Mouse (Mus musculus) midbrain, embryonic 12.5 days (tissue): ENCODE results near the gene Pdha2. TPM values are rescaled to one million over a fixed set of nuclear protein-coding genes. Genes with fewer than 3 reads are reported as not detected.
A peak's percentile ranks its signal among the peaks of the same experiment; 100 is the strongest.

Source experiments
- ATAC-seq: fragments of 200-750 bp; cut with Nextera tagmentation; 2 replicates; pipeline ENCODE4 v1.8.0; 2017; ENCODE audit warnings: low read depth, moderate TSS enrichment, moderate library complexity; ENCODE audit not compliant: low FRiP score
- H3K27ac ChIP-seq: fragments of 300-500 bp; sonication (generic); replicated peaks from 2 replicates; pipeline ENCODE4 v1.5.1; 2016; ENCODE audit warnings: mild to moderate bottlenecking
- H3K27me3 ChIP-seq: fragments of 300-500 bp; sonication (generic); 2 replicates; pipeline ENCODE4 v1.6.1; 2016; ENCODE audit warnings: mild to moderate bottlenecking
- H3K36me3 ChIP-seq: fragments of 300-500 bp; sonication (generic); 2 replicates; pipeline ENCODE4 v1.6.1; 2016
- H3K4me1 ChIP-seq: fragments of 300-500 bp; sonication (generic); 2 replicates; pipeline ENCODE4 v1.6.1; 2016
- H3K4me2 ChIP-seq: fragments of 300-500 bp; sonication (generic); replicated peaks from 2 replicates; pipeline ENCODE4 v1.6.1; 2016; ENCODE audit warnings: mild to moderate bottlenecking, moderate library complexity
- H3K4me3 ChIP-seq: fragments of 300-500 bp; sonication (generic); 2 replicates; pipeline ENCODE4 v1.5.1; 2016; ENCODE audit warnings: mild to moderate bottlenecking
- H3K9ac ChIP-seq: fragments of 300-500 bp; sonication (generic); replicated peaks from 2 replicates; pipeline ENCODE4 v1.6.1; 2016; ENCODE audit warnings: mild to moderate bottlenecking, moderate library complexity
- H3K9me3 ChIP-seq: fragments of 300-500 bp; sonication (generic); 2 replicates; pipeline ENCODE4 v1.6.1; 2016; ENCODE audit warnings: mild to moderate bottlenecking
- WGBS: fragments of 180-500 bp; shearing (Covaris S2); methylation state at CpG from one replicate; pipeline ENCODE4 v1.1.7; 2016; 5-methylcytosine and 5-hydroxymethylcytosine counted together
- polyA plus RNA-seq: library from polyadenylated mRNA; unstranded; fragments of >200 nt; fragmentation: Nextera tagmentation; extraction: Ambion mirVana; gene quantifications from 2 replicates; pipeline ENCODE4 v1.2.1, GENCODE M21; 2016

The Pdha2 gene
- polyA plus RNA-seq, 1 experiment from 2014 or later, result not detected

GRCm38 (mm10) chr3:141201766-141202165 lies 10.4 kb downstream of the Pdha2 start:
- no peaks in the 10 kb centered on the region for H3K4me1 ChIP-seq
- H3K4me2 ChIP-seq, result no peak overlapping the region
- H3K9me3 ChIP-seq, result no peaks in the 10 kb centered on the region
- H3K36me3 ChIP-seq, result no peaks in the 10 kb centered on the region
- H3K27me3 ChIP-seq, result no peaks in the 10 kb centered on the region
- 81% methylated on average over 2 of the region's 2 CpGs for WGBS
- ATAC-seq, result no peak
- no peak overlapping the region for H3K27ac ChIP-seq
- H3K9ac ChIP-seq, result no peak overlapping the region
- H3K4me3 ChIP-seq, result no peak overlapping the region

GRCm38 (mm10) chr3:141197308-141197861 lies 14.8 kb downstream of the Pdha2 start:
- Histone ChIP-seq H3K27ac (no peak overlapping the region), H3K4me3 (no peak overlapping the region), H3K9me3 (no peaks in the 10 kb centered on the region), H3K27me3 (no peaks in the 10 kb centered on the region), H3K9ac (no peak overlapping the region), H3K4me1 (no peaks in the 10 kb centered on the region), H3K4me2 (no peak overlapping the region), H3K36me3 (no peaks in the 10 kb centered on the region)
- ATAC-seq, result peak; percentile 78
- WGBS, result 69% methylated on average over 4 of the region's 4 CpGs

DNA sequence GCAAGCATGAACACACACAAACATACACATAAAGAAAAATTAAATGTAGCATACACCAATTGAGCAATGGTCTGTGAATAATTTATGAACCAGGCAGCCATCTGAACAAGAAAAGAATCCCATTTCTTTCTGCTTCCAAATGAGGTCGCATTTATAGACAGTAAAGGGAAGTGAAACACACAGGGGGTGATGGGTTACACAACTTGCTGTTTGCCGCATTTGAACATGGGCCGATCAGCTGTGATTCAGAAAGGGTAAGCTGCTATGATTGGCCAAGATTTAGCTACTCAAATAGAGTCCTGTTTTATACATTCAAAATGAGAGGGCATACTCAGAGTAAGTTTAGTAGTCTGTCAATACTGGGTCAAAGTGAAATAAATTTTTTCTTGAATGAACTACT lies 20.5 kb downstream of the Pdha2 start:
- ATAC-seq, result no peak
- no peak overlapping the region for H3K9ac ChIP-seq
- no peak overlapping the region for H3K27ac ChIP-seq
- WGBS, result 76% methylated on average over 3 of the region's 3 CpGs
- H3K36me3 ChIP-seq, result no peaks in the 10 kb centered on the region
- no peak overlapping the region for H3K4me2 ChIP-seq
- no peaks in the 10 kb centered on the region for H3K9me3 ChIP-seq
- no peaks in the 10 kb centered on the region for H3K4me1 ChIP-seq
- no peaks in the 10 kb centered on the region for H3K27me3 ChIP-seq
- no peak overlapping the region for H3K4me3 ChIP-seq

DNA sequence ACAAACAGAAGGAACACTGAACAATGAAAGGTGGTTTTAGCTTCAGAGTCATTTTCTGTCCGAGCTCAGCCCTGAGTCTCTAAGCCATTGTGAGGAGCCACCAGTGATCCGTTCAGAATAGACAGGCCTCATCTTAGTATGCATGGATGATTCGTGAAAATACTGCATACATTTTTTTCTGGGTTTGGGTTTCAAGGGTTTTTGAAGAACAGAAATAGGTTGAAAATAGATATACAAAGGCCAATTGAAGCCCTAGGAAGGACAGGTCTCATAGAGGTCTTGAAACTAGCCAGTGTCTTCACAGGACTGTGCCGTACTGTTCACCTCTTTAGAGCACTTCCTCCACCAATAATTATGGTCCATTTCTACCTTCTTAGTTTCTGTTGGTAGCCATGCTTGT lies 21.7 kb downstream of the Pdha2 start:
- no peak for ATAC-seq
- Histone ChIP-seq H3K9ac (no peak overlapping the region), H3K9me3 (no peaks in the 10 kb centered on the region), H3K4me1 (no peaks in the 10 kb centered on the region), H3K36me3 (no peaks in the 10 kb centered on the region), H3K27me3 (no peaks in the 10 kb centered on the region), H3K4me2 (no peak overlapping the region), H3K4me3 (no peak overlapping the region), H3K27ac (no peak overlapping the region)
- WGBS, result 55% methylated on average over 4 of the region's 4 CpGs

DNA sequence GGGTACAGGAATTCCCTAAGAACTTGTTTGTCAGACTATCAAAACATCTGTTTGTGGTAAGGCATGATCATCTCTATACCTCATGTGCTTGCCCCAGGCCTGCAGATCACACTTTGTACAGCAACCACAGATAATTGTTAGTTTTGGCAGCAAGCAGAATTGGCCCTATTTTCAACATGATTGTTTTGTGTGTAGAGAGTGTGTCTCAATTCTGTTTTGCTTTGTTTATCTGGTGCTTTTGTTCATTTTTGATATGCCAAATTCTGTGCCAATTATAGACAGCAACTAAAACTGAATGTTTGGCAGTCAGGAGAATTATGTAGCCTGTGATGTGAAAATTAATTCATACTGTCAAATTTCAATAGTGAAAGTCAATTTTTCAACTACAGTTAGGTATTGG lies 51.2 kb downstream of the Pdha2 start:
- no peak overlapping the region for H3K4me3 ChIP-seq
- H3K4me1 ChIP-seq, result no peaks in the 10 kb centered on the region
- no peaks in the 10 kb centered on the region for H3K36me3 ChIP-seq
- H3K27ac ChIP-seq, result no peak overlapping the region
- H3K9me3 ChIP-seq, result no peaks in the 10 kb centered on the region
- ATAC-seq, result no peak
- no peak overlapping the region for H3K9ac ChIP-seq
- H3K27me3 ChIP-seq, result no peaks in the 10 kb centered on the region
- no peak overlapping the region for H3K4me2 ChIP-seq
